Mouse (Mus musculus): Measurements from ENCODE around the gene Gata1. TPM values are rescaled to one million over a fixed set of nuclear protein-coding genes. Genes with fewer than 3 reads are reported as not detected.
"Not testable (repeated sequence)": the region's sequence is repeated elsewhere in the genome, so short reads cannot be mapped to it uniquely, and the experiment has no call there.

Gata1 gene
- polyA plus RNA-seq, 1 experiment from 2014 or later: 4.9 TPM

- DNase-seq (ENCODE audit: low spot score); H3K9ac ChIP-seq (ENCODE audit: low read length); H3K36me3 ChIP-seq (ENCODE audit: control insufficient read depth, insufficient read depth, low read length); H3K9me3 ChIP-seq (ENCODE audit: control insufficient read depth, low read length); H3K4me1 ChIP-seq (ENCODE audit: control insufficient read depth, insufficient read depth, low read length); H3K4me3 ChIP-seq (ENCODE audit: low read depth, low read length); H3K27me3 ChIP-seq (ENCODE audit: control insufficient read depth, insufficient read depth, low read length); H3K27ac ChIP-seq (ENCODE audit: low read depth, low read length); H3K4me2 ChIP-seq (ENCODE audit: low read depth); ATAC-seq (ENCODE audit: insufficient read depth, low FRiP score, low TSS enrichment): not testable (repeated sequence)
- 81% methylated on average over 4 of the region's 4 CpGs for WGBS
These were observed 31.5 kb upstream of the Gata1 start for GRCm38 (mm10) chrX:8009356-8009755.

GRCm38 (mm10) chrX:8008543-8008942 lies 30.7 kb upstream of the Gata1 start:
- Histone ChIP-seq H3K36me3 (ENCODE audit: control insufficient read depth, insufficient read depth, low read length) (no peaks in the 10 kb centered on the region), H3K4me2 (ENCODE audit: low read depth) (no peak overlapping the region), H3K4me1 (ENCODE audit: control insufficient read depth, insufficient read depth, low read length) (no peaks in the 10 kb centered on the region), H3K27me3 (ENCODE audit: control insufficient read depth, insufficient read depth, low read length) (no peaks in the 10 kb centered on the region), H3K4me3 (ENCODE audit: low read depth, low read length) (no peak overlapping the region), H3K9me3 (ENCODE audit: control insufficient read depth, low read length) (no peaks in the 10 kb centered on the region), H3K9ac (ENCODE audit: low read length) (no peak overlapping the region), H3K27ac (ENCODE audit: low read depth, low read length) (no peak overlapping the region)
- WGBS: 25% methylated on average over 5 of the region's 5 CpGs
- ATAC-seq (ENCODE audit: insufficient read depth, low FRiP score, low TSS enrichment) (no peak), DNase-seq (ENCODE audit: low spot score) (no peak)

- Histone ChIP-seq H3K36me3 (ENCODE audit: control insufficient read depth, insufficient read depth, low read length) (no peaks in the 10 kb centered on the region), H3K9ac (ENCODE audit: low read length) (no peak overlapping the region), H3K9me3 (ENCODE audit: control insufficient read depth, low read length) (no peaks in the 10 kb centered on the region), H3K27ac (ENCODE audit: low read depth, low read length) (no peak overlapping the region), H3K27me3 (ENCODE audit: control insufficient read depth, insufficient read depth, low read length) (no peaks in the 10 kb centered on the region), H3K4me1 (ENCODE audit: control insufficient read depth, insufficient read depth, low read length) (no peaks in the 10 kb centered on the region), H3K4me2 (ENCODE audit: low read depth) (no peak overlapping the region), H3K4me3 (ENCODE audit: low read depth, low read length) (no peak overlapping the region)
- 45% methylated on average over 4 of the region's 4 CpGs for WGBS
- DNase-seq (ENCODE audit: low spot score) (no peak), ATAC-seq (ENCODE audit: insufficient read depth, low FRiP score, low TSS enrichment) (no peak)
These were observed 25.1 kb upstream of the Gata1 start for GRCm38 (mm10) chrX:8002971-8003370.

GRCm38 (mm10) chrX:8002001-8002400 lies 24.1 kb upstream of the Gata1 start:
- 16% methylated on average over 5 of the region's 5 CpGs for WGBS
- Histone ChIP-seq H3K9me3 (ENCODE audit: control insufficient read depth, low read length) (no peaks in the 10 kb centered on the region), H3K4me2 (ENCODE audit: low read depth) (no peak overlapping the region), H3K4me1 (ENCODE audit: control insufficient read depth, insufficient read depth, low read length) (no peaks in the 10 kb centered on the region), H3K27ac (ENCODE audit: low read depth, low read length) (no peak overlapping the region), H3K27me3 (ENCODE audit: control insufficient read depth, insufficient read depth, low read length) (no peaks in the 10 kb centered on the region), H3K9ac (ENCODE audit: low read length) (no peak overlapping the region), H3K36me3 (ENCODE audit: control insufficient read depth, insufficient read depth, low read length) (no peaks in the 10 kb centered on the region), H3K4me3 (ENCODE audit: low read depth, low read length) (no peak overlapping the region)
- DNase-seq (ENCODE audit: low spot score) (no peak), ATAC-seq (ENCODE audit: insufficient read depth, low FRiP score, low TSS enrichment) (no peak)

GRCm38 (mm10) chrX:8000546-8001192 lies 22.8 kb upstream of the Gata1 start:
- DNase-seq (ENCODE audit: low spot score) (no peak), ATAC-seq (ENCODE audit: insufficient read depth, low FRiP score, low TSS enrichment) (no peak)
- Histone ChIP-seq H3K27me3 (ENCODE audit: control insufficient read depth, insufficient read depth, low read length) (no peaks in the 10 kb centered on the region), H3K36me3 (ENCODE audit: control insufficient read depth, insufficient read depth, low read length) (no peaks in the 10 kb centered on the region), H3K9me3 (ENCODE audit: control insufficient read depth, low read length) (no peaks in the 10 kb centered on the region), H3K27ac (ENCODE audit: low read depth, low read length) (no peak overlapping the region), H3K4me1 (ENCODE audit: control insufficient read depth, insufficient read depth, low read length) (no peaks in the 10 kb centered on the region), H3K4me3 (ENCODE audit: low read depth, low read length) (no peak overlapping the region), H3K4me2 (ENCODE audit: low read depth) (no peak overlapping the region), H3K9ac (ENCODE audit: low read length) (no peak overlapping the region)
- 89% methylated on average over 3 of the region's 3 CpGs for WGBS

GRCm38 (mm10) chrX:7993068-7993735 lies 15.3 kb upstream of the Gata1 start:
- Histone ChIP-seq H3K4me3 (ENCODE audit: low read depth, low read length) (no peak overlapping the region), H3K36me3 (ENCODE audit: control insufficient read depth, insufficient read depth, low read length) (no peaks in the 10 kb centered on the region), H3K9me3 (ENCODE audit: control insufficient read depth, low read length) (no peaks in the 10 kb centered on the region), H3K27ac (ENCODE audit: low read depth, low read length) (no peak overlapping the region), H3K27me3 (ENCODE audit: control insufficient read depth, insufficient read depth, low read length) (no peaks in the 10 kb centered on the region), H3K4me1 (ENCODE audit: control insufficient read depth, insufficient read depth, low read length) (no peaks in the 10 kb centered on the region), H3K4me2 (ENCODE audit: low read depth) (no peak overlapping the region), H3K9ac (ENCODE audit: low read length) (no peak overlapping the region)
- WGBS: 65% methylated on average over 10 of the region's 10 CpGs
- DNase-seq (ENCODE audit: low spot score) (no peak), ATAC-seq (ENCODE audit: insufficient read depth, low FRiP score, low TSS enrichment) (no peak)

GRCm38 (mm10) chrX:7992379-7993067 lies 14.7 kb upstream of the Gata1 start:
- Histone ChIP-seq H3K27ac (ENCODE audit: low read depth, low read length) (no peak overlapping the region), H3K9ac (ENCODE audit: low read length) (no peak overlapping the region), H3K9me3 (ENCODE audit: control insufficient read depth, low read length) (no peaks in the 10 kb centered on the region), H3K36me3 (ENCODE audit: control insufficient read depth, insufficient read depth, low read length) (no peaks in the 10 kb centered on the region), H3K27me3 (ENCODE audit: control insufficient read depth, insufficient read depth, low read length) (no peaks in the 10 kb centered on the region), H3K4me1 (ENCODE audit: control insufficient read depth, insufficient read depth, low read length) (no peaks in the 10 kb centered on the region), H3K4me3 (ENCODE audit: low read depth, low read length) (no peak overlapping the region), H3K4me2 (ENCODE audit: low read depth) (no peak overlapping the region)
- DNase-seq (ENCODE audit: low spot score) (no peak), ATAC-seq (ENCODE audit: insufficient read depth, low FRiP score, low TSS enrichment) (no peak)
- 66% methylated on average over 8 of the region's 8 CpGs for WGBS

GRCm38 (mm10) chrX:7981368-7981767 lies 3.5 kb upstream of the Gata1 start:
- Histone ChIP-seq H3K27me3 (ENCODE audit: control insufficient read depth, insufficient read depth, low read length) (no peaks in the 10 kb centered on the region), H3K36me3 (ENCODE audit: control insufficient read depth, insufficient read depth, low read length) (no peaks in the 10 kb centered on the region), H3K9me3 (ENCODE audit: control insufficient read depth, low read length) (no peaks in the 10 kb centered on the region), H3K4me1 (ENCODE audit: control insufficient read depth, insufficient read depth, low read length) (no peaks in the 10 kb centered on the region), H3K27ac (ENCODE audit: low read depth, low read length) (no peak overlapping the region), H3K4me3 (ENCODE audit: low read depth, low read length) (no peak overlapping the region), H3K4me2 (ENCODE audit: low read depth) (no peak overlapping the region), H3K9ac (ENCODE audit: low read length) (no peak overlapping the region)
- DNase-seq (ENCODE audit: low spot score) (no peak), ATAC-seq (ENCODE audit: insufficient read depth, low FRiP score, low TSS enrichment) (no peak)
- WGBS: 93% methylated on average over 7 of the region's 7 CpGs

GRCm38 (mm10) chrX:7971292-7971691 lies 6.6 kb downstream of the Gata1 start:
- no peaks in the 10 kb centered on the region for H3K36me3 ChIP-seq (ENCODE audit: control insufficient read depth, insufficient read depth, low read length)
- WGBS: 82% methylated on average over 4 of the region's 4 CpGs
- H3K4me2 ChIP-seq (ENCODE audit: low read depth): no peak overlapping the region
- DNase-seq (ENCODE audit: low spot score) (no peak), ATAC-seq (ENCODE audit: insufficient read depth, low FRiP score, low TSS enrichment) (no peak)
- no peaks in the 10 kb centered on the region for H3K9me3 ChIP-seq (ENCODE audit: control insufficient read depth, low read length)
- H3K9ac ChIP-seq (ENCODE audit: low read length): no peak overlapping the region
- no peak overlapping the region for H3K27ac ChIP-seq (ENCODE audit: low read depth, low read length)
- no peaks in the 10 kb centered on the region for H3K4me1 ChIP-seq (ENCODE audit: control insufficient read depth, insufficient read depth, low read length)
- no peaks in the 10 kb centered on the region for H3K27me3 ChIP-seq (ENCODE audit: control insufficient read depth, insufficient read depth, low read length)
- H3K4me3 ChIP-seq (ENCODE audit: low read depth, low read length): no peak overlapping the region
